Mouse (Mus musculus) spleen, adult 2 months (tissue): ENCODE data around the gene Wasf2.

Experiments
- CTCF ChIP-seq: fragments of 200-500 bp; IDR thresholded peaks from 2 replicates; pipeline ENCODE4 v1.5.1; 2011; ENCODE audit warnings: mild to moderate bottlenecking, inconsistent platforms; ENCODE audit not compliant: insufficient read depth, insufficient read length, insufficient replicate concordance; ENCODE audit errors: extremely low read depth
- POLR2A ChIP-seq: fragments of 200-500 bp; IDR thresholded peaks from 2 replicates; pipeline ENCODE4 v1.6.1; 2011; ENCODE audit warnings: low read depth, low read length, inconsistent platforms

GRCm38 (mm10) chr4:133210788-133211390, 80.6 kb downstream of the Wasf2 start:
- no peak for TF ChIP-seq CTCF
- TF ChIP-seq POLR2A = no peak
